Mouse (Mus musculus) embryo, embryonic 10.5 days (tissue): ENCODE measurements at regions not wholly inside any gene's neighbourhood (a gene's known extent, or its start where the extent isn't known, plus 50 kb on each side); places are given as distances from the start of the nearest gene placed in this dataset.

ENCODE experiments used
- DNase-seq: peaks from one replicate; pipeline ENCODE4 v3.0.0-alpha.2; 2015; ENCODE audit warnings: low spot score

- DNase-seq: no peak
Observed at GRCm38 (mm10) chr10:109607121-109607520, 596.3 kb upstream of the Syt1 start.

GRCm38 (mm10) chr10:109603241-109603640 lies 592.5 kb upstream of the Syt1 start:
- no peak for DNase-seq

GRCm38 (mm10) chr10:109598604-109599003 lies 587.8 kb upstream of the Syt1 start:
- DNase-seq: no peak

GRCm38 (mm10) chr10:109573200-109573599 lies 562.4 kb upstream of the Syt1 start:
- no peak for DNase-seq

GRCm38 (mm10) chr10:109569798-109570197 lies 559.0 kb upstream of the Syt1 start:
- DNase-seq: no peak

- no peak for DNase-seq
Observed at GRCm38 (mm10) chr10:109566675-109567074, 555.9 kb upstream of the Syt1 start.

- peak; percentile 7 for DNase-seq
Observed at GRCm38 (mm10) chr10:109561638-109562037, 550.9 kb upstream of the Syt1 start.

GRCm38 (mm10) chr10:109561094-109561493 lies 550.3 kb upstream of the Syt1 start:
- DNase-seq: no peak

GRCm38 (mm10) chr10:109543301-109543700 lies 532.5 kb upstream of the Syt1 start:
- DNase-seq: no peak

- no peak for DNase-seq
Observed at GRCm38 (mm10) chr10:109540229-109540628, 529.4 kb upstream of the Syt1 start.

- DNase-seq: no peak
Observed at GRCm38 (mm10) chr10:109528096-109528495, 517.3 kb upstream of the Syt1 start.

GRCm38 (mm10) chr10:109521681-109522080 lies 510.9 kb upstream of the Syt1 start:
- no peak for DNase-seq

- no peak for DNase-seq
Observed at GRCm38 (mm10) chr10:109517664-109518063, 506.9 kb upstream of the Syt1 start.

GRCm38 (mm10) chr10:109515225-109515624 lies 504.4 kb upstream of the Syt1 start:
- DNase-seq: no peak

GRCm38 (mm10) chr10:109510917-109511715 lies 500.3 kb upstream of the Syt1 start:
- DNase-seq: no peak

GRCm38 (mm10) chr10:109508553-109508952 lies 497.8 kb upstream of the Syt1 start:
- DNase-seq: no peak

GRCm38 (mm10) chr10:109507228-109507627 lies 496.4 kb upstream of the Syt1 start:
- no peak for DNase-seq

- peak; percentile 26 for DNase-seq
Observed at GRCm38 (mm10) chr10:109504683-109505082, 493.9 kb upstream of the Syt1 start.

GRCm38 (mm10) chr10:109500861-109501260 lies 490.1 kb upstream of the Syt1 start:
- no peak for DNase-seq

GRCm38 (mm10) chr10:109498301-109498700 lies 487.5 kb upstream of the Syt1 start:
- no peak for DNase-seq

- DNase-seq: peak; percentile 60
Observed at GRCm38 (mm10) chr10:109496161-109496560, 485.4 kb upstream of the Syt1 start.

- no peak for DNase-seq
Observed at GRCm38 (mm10) chr10:109490765-109491164, 480.0 kb upstream of the Syt1 start.

- DNase-seq: no peak
Observed at GRCm38 (mm10) chr10:109488000-109488399, 477.2 kb upstream of the Syt1 start.
